Comparison of ENCODE assay signal across 15 mouse cellular contexts in genomic region chr15:11534404-11535251, GRCm38 (mm10).
"Had no signal": no experiment of that assay in that cellular context is flagged by ENCODE, and none has a peak within 500 bp of the region (broad histone marks: within the 10 kb centered on the region; RNA-seq: fewer than 3 reads in every experiment).

No protein-coding gene starts in this region.

- H3K4me3 ChIP-seq: neural tube, embryonic 12.5 days; neural tube, embryonic 13.5 days; neural tube, embryonic 15.5 days; stomach, embryonic 15.5 days had no signal

- H3K27me3 ChIP-seq: neural tube, embryonic 12.5 days; neural tube, embryonic 15.5 days; stomach, embryonic 15.5 days had no signal

- H3K4me1 ChIP-seq: neural tube, embryonic 12.5 days; neural tube, embryonic 15.5 days; stomach, embryonic 15.5 days had no signal

- H3K9ac ChIP-seq: neural tube, embryonic 12.5 days; neural tube, embryonic 13.5 days; neural tube, embryonic 15.5 days; stomach, embryonic 15.5 days had no signal

- DNase-seq: retina, postnatal 1 day; right cerebral cortex, adult 18-20 months; right cerebral cortex, postnatal 25 days; right cerebral cortex, postnatal 4 days; spleen, adult 18-20 months; thymus, adult 18-20 months; thymus, adult 2 months; thymus, postnatal 14 days; thymus, postnatal 25 days; thymus, postnatal 4 days had no signal

- H3K4me2 ChIP-seq: neural tube, embryonic 12.5 days; neural tube, embryonic 13.5 days; neural tube, embryonic 15.5 days; stomach, embryonic 15.5 days had no signal

- H3K27ac ChIP-seq: neural tube, embryonic 12.5 days; neural tube, embryonic 13.5 days; neural tube, embryonic 15.5 days; stomach, embryonic 15.5 days; stomach, postnatal 0 days had no signal

- H3K36me3 ChIP-seq: neural tube, embryonic 12.5 days; neural tube, embryonic 13.5 days; neural tube, embryonic 15.5 days; stomach, embryonic 15.5 days had no signal

- H3K9me3 ChIP-seq: neural tube, embryonic 12.5 days; neural tube, embryonic 13.5 days; neural tube, embryonic 15.5 days; stomach, embryonic 15.5 days had no signal
